Mouse (Mus musculus) heart, adult 11 months (tissue): ENCODE measurements at regions not wholly inside any gene's neighbourhood (a gene's known extent, or its start where the extent isn't known, plus 50 kb on each side); places are given as distances from the start of the nearest gene placed in this dataset.
A peak's percentile ranks its signal among the peaks of the same experiment; 100 is the strongest.

Experiments used
- DNase-seq: peaks from one replicate; pipeline ENCODE4 v3.0.0; 2022

- no peak for DNase-seq
These were observed 322.3 kb upstream of the Ldb2 start for GRCm38 (mm10) chr5:45121751-45122280.

- DNase-seq: no peak
These were observed 320.3 kb upstream of the Ldb2 start for GRCm38 (mm10) chr5:45119757-45120156.

- no peak for DNase-seq
These were observed 311.8 kb upstream of the Ldb2 start for GRCm38 (mm10) chr5:45111246-45111645.

- no peak for DNase-seq
These were observed 311.3 kb upstream of the Ldb2 start for GRCm38 (mm10) chr5:45110797-45111196.

GRCm38 (mm10) chr5:45105236-45105816 lies 305.8 kb upstream of the Ldb2 start:
- DNase-seq: no peak

- DNase-seq: no peak
These were observed 304.4 kb upstream of the Ldb2 start for GRCm38 (mm10) chr5:45103763-45104428.

- DNase-seq: peak; percentile 92
These were observed 303.2 kb upstream of the Ldb2 start for GRCm38 (mm10) chr5:45102661-45103060.

GRCm38 (mm10) chr5:45101777-45102176 lies 302.3 kb upstream of the Ldb2 start:
- no peak for DNase-seq

GRCm38 (mm10) chr5:45099082-45099481 lies 299.6 kb upstream of the Ldb2 start:
- DNase-seq: no peak

- DNase-seq: peak; percentile 89
These were observed 298.5 kb upstream of the Ldb2 start for GRCm38 (mm10) chr5:45097941-45098340.

GRCm38 (mm10) chr5:45084741-45085140 lies 285.3 kb upstream of the Ldb2 start:
- no peak for DNase-seq

GRCm38 (mm10) chr5:45082601-45083000 lies 283.1 kb upstream of the Ldb2 start:
- no peak for DNase-seq

- DNase-seq: no peak
These were observed 276.9 kb upstream of the Ldb2 start for GRCm38 (mm10) chr5:45076347-45076890.

- DNase-seq: no peak
These were observed 275.7 kb upstream of the Ldb2 start for GRCm38 (mm10) chr5:45075195-45075594.

- DNase-seq: no peak
These were observed 273.0 kb upstream of the Ldb2 start for GRCm38 (mm10) chr5:45072529-45072928.

GRCm38 (mm10) chr5:45065917-45066699 lies 266.6 kb upstream of the Ldb2 start:
- no peak for DNase-seq

- DNase-seq: no peak
These were observed 263.1 kb upstream of the Ldb2 start for GRCm38 (mm10) chr5:45062567-45062966.

GRCm38 (mm10) chr5:45055276-45055959 lies 255.9 kb upstream of the Ldb2 start:
- no peak for DNase-seq

GRCm38 (mm10) chr5:45049410-45049809 lies 249.9 kb upstream of the Ldb2 start:
- no peak for DNase-seq

GRCm38 (mm10) chr5:45042914-45043313 lies 243.4 kb upstream of the Ldb2 start:
- no peak for DNase-seq

GRCm38 (mm10) chr5:45036430-45036829 lies 236.9 kb upstream of the Ldb2 start:
- no peak for DNase-seq

- no peak for DNase-seq
These were observed 233.7 kb upstream of the Ldb2 start for GRCm38 (mm10) chr5:45033146-45033545.

GRCm38 (mm10) chr5:45027876-45028275 lies 228.4 kb upstream of the Ldb2 start:
- DNase-seq: no peak
